Mouse (Mus musculus): ENCODE results near the gene Timm8a2. TPM values are rescaled to one million over a fixed set of nuclear protein-coding genes. Genes with fewer than 3 reads are reported as not detected.

Gene Timm8a2
- polyA plus RNA-seq, 1 experiment from 2014 or later, result not detected

DNA sequence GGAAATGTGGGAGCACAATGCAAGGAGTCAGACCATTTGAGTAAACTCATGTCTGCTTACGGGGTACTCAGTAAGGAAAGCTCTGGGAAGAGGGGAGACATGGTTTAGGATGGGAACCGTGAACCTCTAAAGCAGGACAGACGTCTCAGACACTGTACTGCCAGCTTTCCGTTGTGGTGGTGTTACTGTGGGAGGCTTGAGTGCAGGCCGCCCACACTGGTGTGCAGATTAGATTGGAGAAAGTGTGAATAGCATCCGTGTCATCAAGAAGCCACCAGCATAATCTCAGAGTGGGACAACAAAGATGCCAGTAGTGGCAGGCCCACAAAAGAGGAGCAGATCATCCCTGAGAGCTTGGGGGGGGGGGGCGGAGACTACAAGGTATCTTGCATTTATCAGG lies 32.2 kb upstream of the Timm8a2 start:
- WGBS, result 97% methylated on average over 7 of the region's 7 CpGs
- no peak for ATAC-seq (ENCODE audit: low read depth)

DNA sequence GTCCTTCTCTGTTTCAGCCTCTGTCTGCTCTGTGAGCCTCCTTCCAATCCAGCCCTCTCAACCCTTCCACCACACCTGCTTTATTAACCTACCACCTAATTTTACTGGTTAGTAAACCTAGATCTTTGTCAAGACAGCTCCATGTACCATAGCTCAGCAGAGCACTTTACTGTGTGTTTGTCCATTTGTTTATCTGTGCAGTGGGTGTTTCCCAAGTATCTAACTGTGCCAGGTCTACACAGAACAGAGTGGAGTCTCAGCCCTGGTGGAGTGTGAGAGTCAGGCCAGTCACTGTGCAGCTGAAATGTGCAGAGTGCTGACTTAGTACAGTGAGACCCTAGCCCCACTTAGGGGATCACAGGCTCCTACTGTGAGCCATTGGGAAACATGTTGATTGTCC lies 30.7 kb upstream of the Timm8a2 start:
- no peaks in the 10 kb centered on the region for H3K4me1 ChIP-seq (ENCODE audit: control insufficient read depth, insufficient read depth, low read length)
- no peak overlapping the region for H3K4me3 ChIP-seq (ENCODE audit: low read depth, low read length)
- H3K4me2 ChIP-seq (ENCODE audit: low read depth, low read length), result no peak overlapping the region
- no peaks in the 10 kb centered on the region for H3K9me3 ChIP-seq (ENCODE audit: control insufficient read depth, low read length)
- 0 out of 2 replicates have a peak, but pooled peaks cover under 1% of the 10 kb centered on the region for H3K36me3 ChIP-seq (ENCODE audit: control insufficient read depth, insufficient read depth, low read length)
- no peak overlapping the region for H3K27ac ChIP-seq (ENCODE audit: low read depth, low read length)
- no peak for ATAC-seq (ENCODE audit: low read depth)
- no peak overlapping the region for H3K9ac ChIP-seq (replicated peaks; ENCODE audit: low read depth, low read length)
- H3K27me3 ChIP-seq (ENCODE audit: control insufficient read depth, insufficient read depth, low read length), result no peaks in the 10 kb centered on the region

More for the DNA sequence above, 32.2 kb upstream of the Timm8a2 start:
- H3K36me3 ChIP-seq (ENCODE audit: control insufficient read depth, insufficient read depth, low read length), result no peaks in the 10 kb centered on the region
- H3K27ac ChIP-seq (ENCODE audit: low read depth, low read length), result no peak overlapping the region
- H3K4me3 ChIP-seq (ENCODE audit: low read depth, low read length), result no peak overlapping the region
- H3K9ac ChIP-seq (replicated peaks; ENCODE audit: low read depth, low read length), result no peak overlapping the region
- H3K4me1 ChIP-seq (ENCODE audit: control insufficient read depth, insufficient read depth, low read length), result no peaks in the 10 kb centered on the region
- no peaks in the 10 kb centered on the region for H3K27me3 ChIP-seq (ENCODE audit: control insufficient read depth, insufficient read depth, low read length)
- no peaks in the 10 kb centered on the region for H3K9me3 ChIP-seq (ENCODE audit: control insufficient read depth, low read length)
- H3K4me2 ChIP-seq (ENCODE audit: low read depth, low read length), result no peak overlapping the region

DNA sequence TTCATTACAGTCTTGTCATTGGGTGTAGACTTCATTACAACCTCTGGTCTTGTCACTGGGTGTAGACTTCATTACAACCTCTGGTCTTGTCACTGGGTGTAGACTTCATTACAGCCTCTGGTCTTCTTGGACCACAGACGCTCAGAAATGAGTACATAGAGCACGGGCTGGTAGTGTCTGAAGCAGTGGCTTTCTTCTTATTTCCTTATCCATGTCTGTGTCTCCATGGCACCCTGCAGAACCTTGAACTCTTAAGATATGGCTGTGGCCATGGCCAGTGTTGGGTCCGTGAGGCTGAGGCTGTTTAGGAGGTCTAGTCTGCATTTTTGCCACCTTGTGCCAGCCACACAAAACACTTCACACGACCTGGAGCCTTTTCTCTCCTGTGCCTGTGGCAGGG lies 26.2 kb upstream of the Timm8a2 start:
- Histone ChIP-seq H3K27ac (ENCODE audit: low read depth, low read length) (no peak overlapping the region), H3K9ac (replicated peaks; ENCODE audit: low read depth, low read length) (no peak overlapping the region), H3K36me3 (ENCODE audit: control insufficient read depth, insufficient read depth, low read length) (peaks cover 4% of the 10 kb centered on the region; the same call in 1 of the 2 replicates), H3K9me3 (ENCODE audit: control insufficient read depth, low read length) (no peaks in the 10 kb centered on the region), H3K4me3 (ENCODE audit: low read depth, low read length) (no peak overlapping the region), H3K4me1 (ENCODE audit: control insufficient read depth, insufficient read depth, low read length) (no peaks in the 10 kb centered on the region), H3K27me3 (ENCODE audit: control insufficient read depth, insufficient read depth, low read length) (no peaks in the 10 kb centered on the region), H3K4me2 (ENCODE audit: low read depth, low read length) (no peak overlapping the region)
- 90% methylated on average over 4 of the region's 4 CpGs for WGBS
- no peak for ATAC-seq (ENCODE audit: low read depth)

DNA sequence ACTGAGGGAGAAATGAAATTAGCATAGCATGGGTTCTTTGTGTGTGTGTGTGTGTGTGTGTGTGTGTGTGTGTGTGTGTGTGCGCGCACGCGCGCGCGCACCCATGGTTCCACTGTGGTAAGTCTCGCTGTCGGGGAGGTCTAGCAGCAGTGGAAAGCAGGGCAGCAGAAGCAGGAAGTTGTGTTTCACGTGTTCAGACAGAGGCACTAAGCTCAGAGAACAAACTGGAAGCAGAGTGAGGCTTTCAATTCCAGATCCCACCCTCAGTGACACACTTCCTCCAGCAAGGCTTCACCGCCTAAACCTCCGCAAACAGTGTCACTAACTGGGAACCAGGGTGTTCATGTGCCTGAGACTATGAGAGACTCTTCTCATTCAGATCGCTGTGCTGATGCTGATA lies 25.0 kb upstream of the Timm8a2 start:
- no peaks in the 10 kb centered on the region for H3K4me1 ChIP-seq (ENCODE audit: control insufficient read depth, insufficient read depth, low read length)
- no peaks in the 10 kb centered on the region for H3K9me3 ChIP-seq (ENCODE audit: control insufficient read depth, low read length)
- no peaks in the 10 kb centered on the region for H3K27me3 ChIP-seq (ENCODE audit: control insufficient read depth, insufficient read depth, low read length)
- ATAC-seq (ENCODE audit: low read depth), result no peak
- no peak overlapping the region for H3K4me3 ChIP-seq (ENCODE audit: low read depth, low read length)
- 91% methylated on average over 13 of the region's 13 CpGs for WGBS
- no peak overlapping the region for H3K9ac ChIP-seq (replicated peaks; ENCODE audit: low read depth, low read length)
- peaks cover 4% of the 10 kb centered on the region; the same call in 1 of the 2 replicates for H3K36me3 ChIP-seq (ENCODE audit: control insufficient read depth, insufficient read depth, low read length)
- no peak overlapping the region for H3K27ac ChIP-seq (ENCODE audit: low read depth, low read length)
- no peak overlapping the region for H3K4me2 ChIP-seq (ENCODE audit: low read depth, low read length)

DNA sequence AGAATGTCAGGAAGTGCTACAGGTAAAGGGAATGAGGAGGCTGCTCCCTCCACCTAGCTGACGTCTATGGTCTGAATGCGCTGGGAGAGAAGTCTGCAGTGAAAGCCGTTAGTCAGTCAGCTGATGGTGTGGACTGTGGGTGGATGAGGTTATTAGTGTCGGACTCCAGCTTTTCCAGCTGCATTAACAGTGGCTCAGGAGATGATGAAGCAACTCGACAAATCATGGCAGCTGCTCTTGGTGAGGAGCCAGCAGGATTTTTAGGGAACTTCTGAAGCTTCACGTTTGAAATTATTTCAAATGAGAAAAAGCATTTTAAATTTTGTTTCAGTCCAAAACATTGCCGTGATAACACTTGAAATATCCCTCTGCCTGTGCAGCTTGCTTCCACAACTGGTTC lies 24.2 kb upstream of the Timm8a2 start:
- Histone ChIP-seq H3K9ac (replicated peaks; ENCODE audit: low read depth, low read length) (no peak overlapping the region), H3K9me3 (ENCODE audit: control insufficient read depth, low read length) (no peaks in the 10 kb centered on the region), H3K4me1 (ENCODE audit: control insufficient read depth, insufficient read depth, low read length) (no peaks in the 10 kb centered on the region), H3K4me3 (ENCODE audit: low read depth, low read length) (no peak overlapping the region), H3K4me2 (ENCODE audit: low read depth, low read length) (no peak overlapping the region), H3K27ac (ENCODE audit: low read depth, low read length) (no peak overlapping the region), H3K27me3 (ENCODE audit: control insufficient read depth, insufficient read depth, low read length) (no peaks in the 10 kb centered on the region), H3K36me3 (ENCODE audit: control insufficient read depth, insufficient read depth, low read length) (peaks cover 4% of the 10 kb centered on the region; the same call in 1 of the 2 replicates)
- ATAC-seq (ENCODE audit: low read depth), result no peak
- 78% methylated on average over 7 of the region's 7 CpGs for WGBS

DNA sequence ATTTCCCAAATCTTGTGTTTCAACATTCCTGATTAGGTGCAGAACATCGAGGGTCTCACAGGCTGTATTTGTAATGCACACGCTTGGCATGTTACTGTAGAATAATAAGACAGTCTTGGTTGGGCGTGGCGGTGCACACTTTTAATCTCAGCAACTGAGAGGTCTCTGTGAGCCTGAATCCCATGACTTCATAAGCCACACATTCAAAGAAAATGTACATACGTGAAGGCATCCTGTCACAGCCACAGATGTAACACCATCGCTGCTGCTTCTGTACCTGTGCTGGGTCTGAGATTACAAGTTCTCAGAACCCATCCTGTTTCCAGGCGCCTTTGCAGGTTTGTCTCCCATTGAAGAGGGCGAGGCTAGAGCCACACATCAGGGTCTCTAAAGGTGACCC lies 22.7 kb upstream of the Timm8a2 start:
- H3K27ac ChIP-seq (ENCODE audit: low read depth, low read length), result no peak overlapping the region
- no peaks in the 10 kb centered on the region for H3K4me1 ChIP-seq (ENCODE audit: control insufficient read depth, insufficient read depth, low read length)
- H3K4me2 ChIP-seq (ENCODE audit: low read depth, low read length), result no peak overlapping the region
- H3K36me3 ChIP-seq (ENCODE audit: control insufficient read depth, insufficient read depth, low read length), result peaks cover 4% of the 10 kb centered on the region; the same call in 1 of the 2 replicates
- ATAC-seq (ENCODE audit: low read depth), result no peak
- H3K4me3 ChIP-seq (ENCODE audit: low read depth, low read length), result no peak overlapping the region
- H3K27me3 ChIP-seq (ENCODE audit: control insufficient read depth, insufficient read depth, low read length), result no peaks in the 10 kb centered on the region
- H3K9me3 ChIP-seq (ENCODE audit: control insufficient read depth, low read length), result no peaks in the 10 kb centered on the region
- WGBS, result 95% methylated on average over 8 of the region's 8 CpGs
- no peak overlapping the region for H3K9ac ChIP-seq (replicated peaks; ENCODE audit: low read depth, low read length)

DNA sequence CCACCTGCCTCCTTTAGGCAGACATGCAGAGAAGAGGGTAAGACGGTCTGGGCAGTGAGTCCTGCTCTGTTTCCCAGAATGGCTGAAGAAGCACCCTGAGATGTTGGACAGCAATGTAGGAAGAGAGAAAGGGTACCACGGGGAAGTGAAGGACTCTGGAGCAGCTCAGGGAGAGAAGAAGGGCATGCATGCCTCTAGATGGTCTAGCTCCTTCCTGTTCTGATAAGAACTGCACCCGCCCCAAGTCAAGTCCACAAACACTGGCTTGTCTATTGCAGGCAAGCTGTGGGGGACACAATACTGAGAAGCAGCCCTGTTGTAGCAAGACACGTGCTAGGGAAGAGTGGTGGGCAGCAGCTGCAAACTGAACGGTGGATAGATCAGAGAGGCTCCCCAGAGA lies 22.3 kb upstream of the Timm8a2 start:
- 82% methylated on average over 5 of the region's 5 CpGs for WGBS
- Histone ChIP-seq H3K4me1 (ENCODE audit: control insufficient read depth, insufficient read depth, low read length) (no peaks in the 10 kb centered on the region), H3K9ac (replicated peaks; ENCODE audit: low read depth, low read length) (no peak overlapping the region), H3K27me3 (ENCODE audit: control insufficient read depth, insufficient read depth, low read length) (no peaks in the 10 kb centered on the region), H3K36me3 (ENCODE audit: control insufficient read depth, insufficient read depth, low read length) (peaks cover 4% of the 10 kb centered on the region; the same call in 1 of the 2 replicates), H3K27ac (ENCODE audit: low read depth, low read length) (no peak overlapping the region), H3K4me2 (ENCODE audit: low read depth, low read length) (no peak overlapping the region), H3K9me3 (ENCODE audit: control insufficient read depth, low read length) (no peaks in the 10 kb centered on the region), H3K4me3 (ENCODE audit: low read depth, low read length) (no peak overlapping the region)
- ATAC-seq (ENCODE audit: low read depth), result no peak; the same call in 1 of the 2 replicates

DNA sequence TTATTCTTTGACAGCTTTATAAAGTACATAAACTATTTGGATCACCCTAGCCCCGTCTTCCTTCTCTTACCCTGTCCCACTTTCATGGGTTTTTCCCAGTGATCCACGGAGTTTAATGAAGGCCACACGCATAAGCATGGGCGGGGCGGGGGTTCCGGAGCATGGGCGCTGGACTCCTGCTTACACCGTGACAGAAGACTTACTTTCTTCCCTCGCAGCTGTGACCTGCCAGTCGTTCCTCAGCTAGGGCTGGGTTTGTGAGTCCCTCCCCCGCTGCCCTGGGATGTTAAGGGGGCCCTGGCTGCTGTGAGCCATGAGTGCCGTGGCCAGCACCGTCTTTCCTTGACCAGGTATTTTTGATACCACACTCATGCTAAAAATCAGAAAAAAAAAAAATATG lies 21.7 kb upstream of the Timm8a2 start:
- no peak overlapping the region for H3K4me2 ChIP-seq (ENCODE audit: low read depth, low read length)
- no peaks in the 10 kb centered on the region for H3K4me1 ChIP-seq (ENCODE audit: control insufficient read depth, insufficient read depth, low read length)
- peaks cover 4% of the 10 kb centered on the region; the same call in 1 of the 2 replicates for H3K36me3 ChIP-seq (ENCODE audit: control insufficient read depth, insufficient read depth, low read length)
- H3K9ac ChIP-seq (replicated peaks; ENCODE audit: low read depth, low read length), result no peak overlapping the region
- no peak overlapping the region for H3K4me3 ChIP-seq (ENCODE audit: low read depth, low read length)
- ATAC-seq (ENCODE audit: low read depth), result no peak
- no peaks in the 10 kb centered on the region for H3K9me3 ChIP-seq (ENCODE audit: control insufficient read depth, low read length)
- no peaks in the 10 kb centered on the region for H3K27me3 ChIP-seq (ENCODE audit: control insufficient read depth, insufficient read depth, low read length)
- no peak overlapping the region for H3K27ac ChIP-seq (ENCODE audit: low read depth, low read length)
- 83% methylated on average over 13 of the region's 13 CpGs for WGBS

DNA sequence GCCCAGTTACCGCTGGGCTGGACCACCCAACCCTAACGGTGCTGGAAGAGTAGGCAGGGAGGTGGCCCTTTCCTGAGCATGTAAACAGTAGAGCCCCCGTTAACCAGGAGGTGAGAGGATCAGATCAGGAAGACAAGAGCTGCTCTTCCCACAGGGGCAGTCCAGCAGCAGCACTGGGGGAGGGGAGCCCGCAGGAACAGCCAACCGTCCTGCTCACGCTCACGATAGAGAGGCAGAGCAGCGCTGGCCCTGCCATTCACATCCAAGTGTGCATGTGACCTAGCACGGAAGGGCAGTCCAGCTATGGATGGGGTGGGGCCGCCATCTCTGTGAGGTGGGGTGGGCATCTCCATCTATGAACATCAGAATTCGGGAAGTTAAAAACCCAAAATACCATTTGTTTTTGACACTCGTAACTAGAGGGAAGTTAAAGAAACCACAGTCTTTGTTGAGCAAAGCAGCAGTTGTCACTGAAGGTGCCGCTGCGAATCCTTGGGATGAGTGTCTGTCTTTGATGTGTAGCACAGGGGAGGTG lies 21.0 kb upstream of the Timm8a2 start:
- H3K36me3 ChIP-seq (ENCODE audit: control insufficient read depth, insufficient read depth, low read length), result peaks cover 4% of the 10 kb centered on the region; the same call in 1 of the 2 replicates

More for the DNA sequence above, 21.0 kb upstream of the Timm8a2 start:
- WGBS, result 86% methylated on average over 14 of the region's 14 CpGs
- no peaks in the 10 kb centered on the region for H3K9me3 ChIP-seq (ENCODE audit: control insufficient read depth, low read length)
- no peaks in the 10 kb centered on the region for H3K27me3 ChIP-seq (ENCODE audit: control insufficient read depth, insufficient read depth, low read length)
- no peak overlapping the region for H3K27ac ChIP-seq (ENCODE audit: low read depth, low read length)
- H3K4me2 ChIP-seq (ENCODE audit: low read depth, low read length), result no peak overlapping the region
- H3K9ac ChIP-seq (replicated peaks; ENCODE audit: low read depth, low read length), result no peak overlapping the region
- H3K4me3 ChIP-seq (ENCODE audit: low read depth, low read length), result no peak overlapping the region
- no peaks in the 10 kb centered on the region for H3K4me1 ChIP-seq (ENCODE audit: control insufficient read depth, insufficient read depth, low read length)
- no peak for ATAC-seq (ENCODE audit: low read depth)
